Mouse (Mus musculus) B cell, adult 67 days (primary cell): ENCODE measurements around the gene Ino80b. TPM values are rescaled to one million over a fixed set of nuclear protein-coding genes. Genes with fewer than 3 reads are reported as not detected.

ENCODE experiments used
- total RNA-seq, 2 experiments: library from RNA; stranded (reverse); gene quantifications; 4 replicates each; pipeline ENCODE4 v1.2.4; 2023

Gene Ino80b
- 10 to 100 TPM; 35.6 to 40.9 TPM for total RNA-seq

DNA sequence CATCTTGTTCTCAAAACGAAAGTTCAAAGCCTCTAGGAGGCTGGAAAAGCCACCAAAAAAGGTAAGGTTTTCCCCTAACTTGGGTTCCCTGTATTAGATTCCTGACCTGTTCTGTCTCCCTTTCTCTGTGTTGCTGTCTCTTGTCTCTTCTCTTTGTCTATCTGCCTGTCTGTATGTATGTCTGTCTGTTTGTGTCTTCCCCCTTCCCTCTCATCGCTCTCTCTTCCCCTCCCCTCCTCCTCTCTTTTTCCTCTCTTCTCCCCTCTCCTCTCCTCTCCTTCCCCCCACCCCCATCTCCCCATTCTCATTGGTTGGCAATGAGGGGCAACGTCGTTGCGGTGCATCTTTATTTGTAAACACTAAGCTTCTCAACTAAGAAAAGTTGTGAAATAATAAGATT is at the start of gene Ino80b:
Ino80b (minus strand) TSS at position 101 of the 400 bp plus-strand sequence.

DNA sequence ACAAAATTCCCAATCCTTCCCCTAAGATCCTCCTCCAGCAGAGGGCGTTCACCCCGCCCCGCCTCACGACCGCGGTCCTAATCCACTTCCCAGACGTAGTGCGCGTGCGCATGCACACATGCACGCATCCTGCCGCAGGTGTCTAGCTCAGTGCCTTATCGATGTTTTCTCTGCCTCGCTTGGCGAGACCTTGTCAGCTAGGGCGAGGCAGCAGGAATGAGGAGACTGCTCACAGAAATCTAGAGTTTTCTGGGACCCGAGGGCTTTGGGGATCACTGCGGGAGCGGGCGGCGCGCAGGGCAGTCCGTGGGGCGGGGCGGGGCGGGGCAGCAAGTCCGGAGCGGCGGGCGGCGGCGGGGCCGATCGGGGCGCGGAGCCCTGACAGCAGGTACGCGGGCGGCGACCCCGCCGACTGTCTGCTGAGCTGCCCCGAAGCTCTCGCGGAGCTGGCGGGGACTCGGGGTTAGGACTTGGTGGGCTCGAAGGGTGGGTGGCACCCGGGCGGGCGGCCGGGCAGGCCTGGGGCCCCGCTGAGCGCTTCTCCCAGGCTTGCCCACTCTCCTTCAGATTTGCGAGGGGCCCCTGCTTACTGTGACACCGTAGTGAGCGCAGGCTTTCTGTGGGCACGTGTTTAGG is 40.5 kb upstream of the Ino80b start, which contains the start of gene Dctn1:
Dctn1 (plus strand) TSS at position 314 of the 636 bp plus-strand sequence.

GRCm38 (mm10) chr6:83156259-83156684 is 31.0 kb upstream of the Ino80b start, which contains the start of the genes Wdr54 and 1700003E16Rik:
Wdr54 (minus strand) TSS chr6:83156397.
1700003E16Rik (plus strand) TSS chr6:83156404.

DNA sequence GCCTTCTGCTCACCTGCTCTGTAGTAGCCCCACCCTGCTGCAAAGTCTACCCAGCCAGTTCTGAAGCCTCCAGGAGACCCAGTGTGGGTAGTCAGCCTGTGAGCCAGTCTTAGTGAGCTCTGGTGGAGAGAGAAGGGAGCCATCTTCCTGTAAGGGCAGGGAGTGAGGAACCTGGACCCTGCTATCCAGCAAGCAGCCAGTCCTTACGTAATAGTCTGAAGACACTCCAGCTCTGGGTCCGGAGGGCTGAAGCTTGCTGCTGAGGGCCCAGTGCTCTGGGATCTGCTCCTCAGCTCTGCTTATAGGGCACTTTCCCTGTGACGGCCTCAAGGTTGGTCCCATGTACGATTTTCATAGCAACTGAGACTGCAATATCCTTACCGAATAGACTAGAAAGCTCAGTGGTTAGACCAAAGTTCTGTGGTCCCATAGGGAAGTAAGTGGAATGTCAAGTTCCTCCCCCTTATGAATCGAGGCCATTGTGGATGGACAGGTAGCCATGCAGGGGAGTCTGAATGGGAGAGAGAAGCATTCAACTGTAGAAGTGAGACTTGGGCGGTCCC is 9.8 kb upstream of the Ino80b start, which contains the start of gene Rtkn:
Rtkn (plus strand) TSS at position 513 of the 563 bp plus-strand sequence.

DNA sequence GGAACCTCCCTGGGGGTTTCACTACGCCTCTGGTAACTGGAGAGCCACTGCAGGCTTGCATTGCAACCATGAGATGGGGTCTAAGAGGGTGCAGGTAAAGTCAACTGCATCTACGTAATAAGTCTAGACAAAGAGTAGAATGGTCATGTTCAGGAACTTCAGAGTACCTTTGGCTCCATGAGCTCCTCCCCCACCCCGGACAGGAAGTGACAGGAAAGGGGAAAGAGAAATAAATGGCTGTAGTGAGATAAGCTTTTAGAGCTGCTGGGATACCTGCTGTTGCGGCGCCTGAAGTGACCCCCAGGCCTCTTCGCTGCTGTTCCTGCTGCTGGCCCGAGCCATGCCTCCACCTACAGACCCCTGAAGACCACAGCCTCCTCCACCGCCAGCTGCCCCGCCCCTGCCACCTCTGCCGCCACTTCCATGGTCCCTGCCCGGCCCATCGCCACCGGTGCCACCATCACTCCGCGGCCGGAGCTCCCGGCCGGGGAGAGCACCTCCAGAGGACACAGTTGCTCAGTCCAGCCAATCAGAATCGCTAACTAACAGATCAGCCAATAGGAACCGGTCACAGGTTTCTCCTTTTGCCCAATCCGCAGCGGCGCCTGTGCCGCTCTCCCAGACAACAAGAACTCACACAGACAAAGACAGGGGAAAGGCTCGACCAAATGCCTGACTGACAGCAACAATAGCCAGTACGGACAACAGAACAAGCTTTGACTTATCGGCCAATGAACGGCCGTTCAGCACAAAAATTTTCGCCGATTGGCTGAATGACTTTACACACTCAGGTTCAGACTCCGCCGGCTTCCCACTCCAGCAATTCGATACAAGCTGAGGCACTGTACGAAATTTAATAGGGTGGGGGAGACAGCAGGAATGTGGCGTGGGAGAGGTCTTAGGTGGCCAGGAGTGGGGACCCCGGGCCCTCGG is 4.0 kb downstream of the Ino80b start, which contains the start of gene Wbp1:
Wbp1 (minus strand) TSS at position 630 of the 933 bp plus-strand sequence.

GRCm38 (mm10) chr6:83115011-83115671 is 10.1 kb downstream of the Ino80b start, which contains the start of gene Mogs:
Mogs (plus strand) TSS chr6:83115496.

GRCm38 (mm10) chr6:83108762-83109668 is 16.2 kb downstream of the Ino80b start, which contains the start of gene Mrpl53:
Mrpl53 (plus strand) TSS chr6:83109040.

GRCm38 (mm10) chr6:83101316-83101687 is 23.9 kb downstream of the Ino80b start, which contains the start of the genes Ccdc142 and Gm42688:
Ccdc142 (plus strand) TSS chr6:83101601.
Gm42688 (plus strand) TSS chr6:83101617.

GRCm38 (mm10) chr6:83086121-83087035 is 38.9 kb downstream of the Ino80b start, which contains the start of gene Lbx2:
Lbx2 (plus strand) TSS chr6:83086367.

DNA sequence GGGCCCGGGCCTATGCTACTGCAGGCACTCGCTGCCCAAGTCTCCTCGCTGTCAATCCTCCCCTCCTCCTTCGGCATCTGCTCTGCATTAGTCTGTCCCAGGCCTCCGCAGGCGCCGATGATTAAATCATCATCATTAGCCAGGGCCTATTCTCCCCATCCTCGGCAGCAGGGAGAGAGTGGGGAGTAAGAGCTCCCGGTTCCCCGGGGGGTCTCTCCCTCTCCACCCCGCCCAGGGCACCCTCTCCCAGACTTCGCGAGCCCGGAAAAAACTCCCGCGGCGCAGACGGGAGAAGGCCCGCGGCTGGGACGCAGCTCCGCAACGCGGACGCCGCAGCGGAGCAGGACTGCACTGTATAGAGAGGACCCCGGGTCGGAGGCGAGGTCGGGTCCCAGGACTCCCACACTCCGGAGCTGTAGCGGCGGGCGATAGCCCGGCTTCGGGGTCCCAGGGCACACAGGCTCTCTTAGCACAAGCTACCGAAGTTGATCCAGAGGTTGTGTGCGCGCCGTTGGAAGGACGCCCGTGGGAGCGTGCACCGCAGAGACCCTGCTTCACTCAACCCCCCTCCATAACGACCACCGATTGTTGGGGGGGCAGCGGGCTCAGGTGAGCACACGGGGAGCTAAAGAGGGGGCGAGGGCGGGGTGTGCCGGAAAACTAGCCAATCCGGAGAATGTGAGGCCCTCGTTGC is 47.5 kb downstream of the Ino80b start, which contains the start of gene Pcgf1:
Pcgf1 (plus strand) TSS at position 240 of the 694 bp plus-strand sequence.

Other genes starting within 250 kb of the Ino80b start
- 1 to 10 TPM; 1.3 to 1.8 TPM for gene Sema4f, start 185.7 kb downstream of the Ino80b start, total RNA-seq
- gene M1ap, start 178.5 kb downstream of the Ino80b start, total RNA-seq = 1 to 10 TPM; 2.0 to 5.9 TPM
- 10 to 100 TPM; 36.2 to 38.6 TPM for gene Dok1, start 92.0 kb downstream of the Ino80b start, total RNA-seq
- gene Loxl3, start 91.3 kb downstream of the Ino80b start, total RNA-seq = 1 to 10 TPM in 1 of 2 experiments, under 1 TPM in 1; 0.55 to 1.2 TPM
- 100 to 1,000 TPM; 363 to 400 TPM for gene Aup1, start 70.9 kb downstream of the Ino80b start, total RNA-seq
- 10 to 100 TPM; 51.1 to 60.0 TPM for gene Htra2, start 70.2 kb downstream of the Ino80b start, total RNA-seq
- 1 to 10 TPM; 8.8 to 9.3 TPM for gene Dqx1, start 67.6 kb downstream of the Ino80b start, total RNA-seq
- not detected for gene Tlx2, start 55.1 kb downstream of the Ino80b start, total RNA-seq
- gene Pcgf1, start 47.6 kb downstream of the Ino80b start, total RNA-seq = 10 to 100 TPM; 20.2 to 26.1 TPM
- gene Lbx2, start 39.1 kb downstream of the Ino80b start, total RNA-seq = under 1 TPM in 1 of 2 experiments, not detected in 1; 0.70 TPM
- 10 to 100 TPM; 19.5 to 25.7 TPM for gene Ccdc142, start 23.8 kb downstream of the Ino80b start, total RNA-seq
- gene Gm42688, start 23.8 kb downstream of the Ino80b start, total RNA-seq = 10 to 100 TPM; 13.5 to 17.0 TPM
- gene Mrpl53, start 16.4 kb downstream of the Ino80b start, total RNA-seq = 10 to 100 TPM; 29.8 to 35.3 TPM
- gene Mogs, start 9.9 kb downstream of the Ino80b start, total RNA-seq = 10 to 100 TPM; 37.3 to 49.6 TPM
- 10 to 100 TPM; 46.4 to 46.7 TPM for gene Wbp1, start 3.9 kb downstream of the Ino80b start, total RNA-seq
- gene Rtkn, start 10.0 kb upstream of the Ino80b start, total RNA-seq = not detected
- gene Wdr54, start 31.0 kb upstream of the Ino80b start, total RNA-seq = 1 to 10 TPM; 1.1 to 1.8 TPM
- not detected for gene 1700003E16Rik, start 31.0 kb upstream of the Ino80b start, total RNA-seq
- gene Dctn1, start 40.5 kb upstream of the Ino80b start, total RNA-seq = 100 to 1,000 TPM; 113 to 115 TPM
- gene Slc4a5, start 94.4 kb upstream of the Ino80b start, total RNA-seq = not detected
- gene Mthfd2, start 200.5 kb upstream of the Ino80b start, total RNA-seq = 10 to 100 TPM; 12.7 to 14.5 TPM
- 100 to 1,000 TPM; 153 to 161 TPM for gene Mob1a, start 200.6 kb upstream of the Ino80b start, total RNA-seq
- 10 to 100 TPM; 26.0 to 34.8 TPM for gene Bola3, start 223.7 kb upstream of the Ino80b start, total RNA-seq